Mouse (Mus musculus) hindlimb bud, embryonic 11.5 days (tissue): ENCODE data around the gene Scml2.
"Not testable (repeated sequence)": the region's sequence is repeated elsewhere in the genome, so short reads cannot be mapped to it uniquely, and the experiment has no call there.

Source experiments
- DNase-seq: peaks from one replicate; pipeline ENCODE4 v3.0.0-alpha.2; 2012; ENCODE audit warnings: low read depth, low spot score; ENCODE audit errors: extremely low spot score

The Scml2 gene

DNA sequence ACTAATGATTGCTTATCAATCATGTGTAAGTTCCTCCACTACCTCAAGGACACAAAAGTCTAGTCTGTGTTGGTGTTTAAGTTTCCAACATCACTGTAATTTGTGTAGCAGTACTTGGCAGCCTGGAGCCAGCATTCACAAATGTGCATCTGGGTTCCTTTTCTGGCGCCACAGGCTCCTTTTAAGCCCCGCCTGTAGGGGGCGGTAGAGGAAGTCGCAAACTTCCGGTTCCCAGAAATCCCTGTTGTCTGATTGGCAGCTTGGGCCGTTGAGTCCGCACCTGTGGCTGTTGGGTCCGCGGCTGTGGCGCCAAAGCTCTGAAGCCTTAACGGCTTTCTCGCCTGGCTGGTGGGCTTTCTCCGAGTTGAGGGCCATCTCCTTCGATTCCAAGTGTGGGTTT is at the start of gene Scml2:
Gene Scml2 (plus strand): TSS at position 301 of the 400 bp plus-strand sequence.
- not testable (repeated sequence) for DNase-seq

- DNase-seq, result not testable (repeated sequence)
These were observed 41.4 kb upstream of the Scml2 start for GRCm38 (mm10) chrX:161075576-161075975.

- no peak for DNase-seq
These were observed 45.5 kb downstream of the Scml2 start for GRCm38 (mm10) chrX:161162314-161163068.

DNA sequence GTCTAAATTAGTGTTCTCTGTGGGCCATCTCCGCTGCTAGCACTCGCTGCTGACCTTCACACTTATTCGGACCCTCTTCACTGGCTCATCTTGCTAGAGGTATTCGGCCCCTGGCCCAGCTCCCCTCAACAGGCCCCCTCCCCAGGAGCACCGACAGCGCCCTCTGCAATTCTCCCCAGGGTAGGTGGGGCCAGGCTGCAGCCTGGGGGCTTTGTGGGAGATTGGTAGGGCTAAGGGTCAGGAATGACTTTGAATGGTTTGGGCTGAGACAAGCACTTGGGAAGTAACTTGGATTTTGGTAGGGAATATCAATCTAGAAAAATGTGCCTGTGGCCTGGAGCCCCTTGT is 46.0 kb downstream of the Scml2 start:
- no peak for DNase-seq

GRCm38 (mm10) chrX:161287156-161287555 is 170.2 kb downstream of the Scml2 start, which contains the start of gene Gm15262:
Gene Gm15262 (plus strand): TSS chrX:161287456.
- DNase-seq, result not testable (repeated sequence)
